Mouse (Mus musculus) limb, embryonic 14.5 days (tissue): Measurements from ENCODE around the gene Epc2. TPM values are rescaled to one million over a fixed set of nuclear protein-coding genes. Genes with fewer than 3 reads are reported as not detected.

Experiments used
- ATAC-seq: fragments of 200-750 bp; cut with Nextera tagmentation; 2 replicates; pipeline ENCODE4 v1.8.0; 2017; ENCODE audit warnings: low read depth, moderate number of reproducible peaks, moderate TSS enrichment; ENCODE audit not compliant: low FRiP score
- DNase-seq: peaks from one replicate; pipeline ENCODE4 v3.0.0-alpha.2; 2015; ENCODE audit warnings: low spot score
- H3K27ac ChIP-seq: fragments of 300-500 bp; sonication (generic); replicated peaks from 2 replicates; pipeline ENCODE4 v1.5.1; 2014; ENCODE audit warnings: low read depth, mild to moderate bottlenecking, low read length, moderate library complexity, mixed read lengths
- H3K27me3 ChIP-seq: fragments of 300-500 bp; sonication (generic); 2 replicates; pipeline ENCODE4 v1.6.1; 2014; ENCODE audit warnings: low read length, mixed read lengths; ENCODE audit not compliant: control insufficient read depth, insufficient read depth
- H3K36me3 ChIP-seq: fragments of 300-500 bp; sonication (generic); 2 replicates; pipeline ENCODE4 v1.6.1; 2014; ENCODE audit warnings: mild to moderate bottlenecking, low read length, moderate library complexity, mixed read lengths; ENCODE audit not compliant: control insufficient read depth, insufficient read depth
- H3K4me1 ChIP-seq: fragments of 300-500 bp; sonication (generic); 2 replicates; pipeline ENCODE4 v1.6.1; 2014; ENCODE audit warnings: antibody characterized with exemption, low read length, mixed read lengths; ENCODE audit not compliant: control insufficient read depth, insufficient read depth
- H3K4me2 ChIP-seq: fragments of 300-500 bp; sonication (generic); replicated peaks from 2 replicates; pipeline ENCODE4 v1.6.1; 2014; ENCODE audit warnings: low read depth, mild to moderate bottlenecking, low read length, moderate library complexity; ENCODE audit not compliant: severe bottlenecking
- H3K4me3 ChIP-seq: fragments of 300-500 bp; sonication (generic); replicated peaks from 2 replicates; pipeline ENCODE4 v1.5.1; 2014; ENCODE audit warnings: low read length
- H3K9ac ChIP-seq: fragments of 300-500 bp; sonication (generic); 2 replicates; pipeline ENCODE4 v1.6.1; 2014; ENCODE audit warnings: mild to moderate bottlenecking, low read depth, low read length, moderate library complexity; ENCODE audit not compliant: severe bottlenecking
- H3K9me3 ChIP-seq: fragments of 300-500 bp; sonication (generic); 2 replicates; pipeline ENCODE4 v1.6.1; 2016; ENCODE audit warnings: low read length; ENCODE audit not compliant: control insufficient read depth
- POLR2A ChIP-seq: fragments of 200-500 bp; IDR thresholded peaks from 2 replicates; pipeline ENCODE4 v1.8.0; 2012; ENCODE audit warnings: inconsistent platforms, mild to moderate bottlenecking, moderate library complexity, borderline replicate concordance; ENCODE audit not compliant: insufficient read depth, insufficient read length; ENCODE audit errors: extremely low read depth
- WGBS: fragments of 180-500 bp; shearing (Covaris S2); extraction: QIAGEN DNeasy Blood & Tissue Kit; methylation state at CpG from one replicate; pipeline ENCODE4 v1.1.7; 2014; 5-methylcytosine and 5-hydroxymethylcytosine counted together
- polyA plus RNA-seq, 2 experiments: library from polyadenylated mRNA; depleted of rRNA in 1 of 2; stranded (reverse) in 1 of 2; unstranded in 1 of 2; fragments of >200 nt; fragmentation: Nextera tagmentation in 1 of 2; extraction: Ambion mirVana in 1 of 2; gene quantifications; 2 replicates each; pipeline versions ENCODE4 v1.2.1 to v1.2.3; 2012 to 2014

The Epc2 gene
- polyA plus RNA-seq, 2 experiments: 11.5 to 17.8 TPM

GRCm38 (mm10) chr2:49521564-49521963, 70.3 kb downstream of the Epc2 start:
- no peak for TF ChIP-seq POLR2A
- no peak overlapping the region for H3K4me3 ChIP-seq
- no peak overlapping the region for H3K4me2 ChIP-seq
- H3K9ac ChIP-seq: no peak overlapping the region
- peaks cover 18% of the 10 kb centered on the region; the same call in 1 of the 2 replicates for H3K36me3 ChIP-seq
- no peaks in the 10 kb centered on the region for H3K9me3 ChIP-seq
- no peaks in the 10 kb centered on the region for H3K4me1 ChIP-seq
- H3K27ac ChIP-seq: no peak overlapping the region
- H3K27me3 ChIP-seq: no peaks in the 10 kb centered on the region
- no peak for ATAC-seq
- WGBS: 83% methylated on average over 2 of the region's 2 CpGs
- no peak for DNase-seq

DNA sequence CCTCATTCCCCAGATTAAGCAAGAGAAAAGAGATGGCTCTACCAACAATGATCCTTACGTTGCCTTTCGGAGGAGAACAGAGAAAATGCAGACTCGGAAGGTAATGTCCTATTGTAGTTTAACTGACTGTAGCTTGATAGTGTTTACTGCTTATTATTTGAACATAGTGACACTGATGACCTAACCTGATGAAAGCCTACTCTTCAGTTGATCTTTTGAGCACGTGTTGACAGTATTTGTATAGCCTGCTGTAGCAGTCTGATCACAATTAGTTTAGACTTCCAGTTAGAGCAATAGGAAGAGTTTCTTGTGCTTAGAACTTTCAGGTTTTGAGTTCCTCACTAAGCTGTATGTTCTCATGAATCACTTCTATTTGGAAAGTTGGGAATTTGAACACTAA, 71.3 kb downstream of the Epc2 start:
- 91% methylated on average over 4 of the region's 4 CpGs for WGBS
- DNase-seq (no peak), ATAC-seq (no peak)
- Histone ChIP-seq H3K9ac (no peak overlapping the region), H3K27me3 (no peaks in the 10 kb centered on the region), H3K4me1 (no peaks in the 10 kb centered on the region), H3K36me3 (peaks cover 18% of the 10 kb centered on the region; the same call in 1 of the 2 replicates), H3K9me3 (no peaks in the 10 kb centered on the region), H3K4me2 (no peak overlapping the region), H3K27ac (no peak overlapping the region), H3K4me3 (no peak overlapping the region)
- no peak for TF ChIP-seq POLR2A

DNA sequence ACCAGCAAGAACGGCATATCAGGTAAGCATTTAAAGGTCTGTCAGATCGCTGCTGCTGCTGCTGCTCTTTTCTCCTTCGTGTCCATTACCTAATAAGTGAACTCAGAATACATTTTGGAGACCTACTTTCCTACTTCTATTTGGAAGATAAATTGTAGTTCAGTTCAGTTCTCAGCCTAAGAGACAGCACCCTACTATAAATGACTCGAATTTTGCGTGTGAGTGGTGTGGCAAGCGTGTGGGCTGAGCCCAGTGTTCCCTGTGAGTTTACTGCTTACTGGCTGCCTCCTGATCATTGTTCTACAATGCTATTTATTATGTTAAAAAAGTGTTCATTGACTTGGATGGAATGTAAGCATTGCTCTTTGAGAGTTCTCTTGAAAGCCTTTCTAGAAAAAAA, 85.9 kb downstream of the Epc2 start:
- Histone ChIP-seq H3K9me3 (no peaks in the 10 kb centered on the region), H3K4me2 (no peak overlapping the region), H3K4me3 (no peak overlapping the region), H3K27ac (no peak overlapping the region), H3K36me3 (peaks cover 18% of the 10 kb centered on the region), H3K9ac (no peak overlapping the region), H3K27me3 (no peaks in the 10 kb centered on the region), H3K4me1 (peaks cover 3% of the 10 kb centered on the region; the same call in 1 of the 2 replicates)
- ATAC-seq (no peak), DNase-seq (no peak)
- WGBS: 90% methylated on average over 6 of the region's 6 CpGs
- TF ChIP-seq POLR2A: no peak

GRCm38 (mm10) chr2:49538056-49538455, 86.8 kb downstream of the Epc2 start:
- Histone ChIP-seq H3K36me3 (peaks cover 17% of the 10 kb centered on the region), H3K4me1 (peaks cover 3% of the 10 kb centered on the region; the same call in 1 of the 2 replicates)

GRCm38 (mm10) chr2:49539745-49540144, 88.5 kb downstream of the Epc2 start:
- peaks cover 17% of the 10 kb centered on the region for H3K36me3 ChIP-seq

More at GRCm38 (mm10) chr2:49538056-49538455, 86.8 kb downstream of the Epc2 start:
- no peak overlapping the region for H3K9ac ChIP-seq
- no peak for TF ChIP-seq POLR2A
- H3K27ac ChIP-seq: no peak overlapping the region
- DNase-seq (no peak), ATAC-seq (no peak)
- H3K9me3 ChIP-seq: no peaks in the 10 kb centered on the region
- H3K4me3 ChIP-seq: no peak overlapping the region
- no peaks in the 10 kb centered on the region for H3K27me3 ChIP-seq
- H3K4me2 ChIP-seq: no peak overlapping the region
- 87% methylated on average over 2 of the region's 2 CpGs for WGBS

DNA sequence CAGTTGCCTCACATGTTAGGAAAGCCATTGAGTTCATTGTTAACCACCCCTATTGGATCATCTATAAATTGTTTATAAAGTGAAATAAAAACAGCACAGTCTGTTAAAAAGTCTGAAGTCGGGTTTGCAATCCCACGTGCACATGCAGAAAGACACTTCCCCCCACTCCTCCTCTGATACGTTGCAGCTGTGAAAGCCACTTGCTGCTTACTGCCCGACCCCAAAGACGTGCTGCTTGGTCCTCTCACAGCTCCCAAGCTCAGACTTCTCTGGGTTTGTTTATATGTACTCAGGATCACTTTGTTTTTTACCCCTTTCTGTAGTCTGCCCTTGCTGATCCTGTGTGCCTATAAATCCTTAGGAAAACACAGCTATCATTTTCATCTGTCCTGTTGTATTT, 96.5 kb downstream of the Epc2 start:
- Histone ChIP-seq H3K9ac (no peak overlapping the region), H3K27ac (no peak overlapping the region), H3K9me3 (no peaks in the 10 kb centered on the region), H3K27me3 (no peaks in the 10 kb centered on the region), H3K4me1 (no peaks in the 10 kb centered on the region), H3K4me3 (no peak overlapping the region), H3K4me2 (no peak overlapping the region), H3K36me3 (peaks cover 34% of the 10 kb centered on the region)
- DNase-seq (no peak), ATAC-seq (no peak)
- no peak for TF ChIP-seq POLR2A
- 46% methylated on average over 5 of the region's 5 CpGs for WGBS

More at GRCm38 (mm10) chr2:49539745-49540144, 88.5 kb downstream of the Epc2 start:
- ATAC-seq: no peak
- no peak overlapping the region for H3K9ac ChIP-seq
- no peaks in the 10 kb centered on the region for H3K4me1 ChIP-seq
- H3K27me3 ChIP-seq: no peaks in the 10 kb centered on the region
- no peak overlapping the region for H3K27ac ChIP-seq
- 84% methylated on average over 2 of the region's 2 CpGs for WGBS
- H3K9me3 ChIP-seq: no peaks in the 10 kb centered on the region
- no peak overlapping the region for H3K4me3 ChIP-seq
- no peak overlapping the region for H3K4me2 ChIP-seq
- TF ChIP-seq POLR2A: no peak
- no peak for DNase-seq
